Mouse (Mus musculus) adrenal gland, postnatal 25 days (tissue): ENCODE measurements around the gene Cnot1. TPM values are rescaled to one million over a fixed set of nuclear protein-coding genes. Genes with fewer than 3 reads are reported as not detected.

Source experiments
- DNase-seq: peaks from one replicate; pipeline ENCODE4 v3.0.0; 2021; ENCODE audit warnings: mixed read lengths
- total RNA-seq: library from RNA; stranded (reverse); gene quantifications from 2 replicates; pipeline ENCODE4 v1.2.3, GENCODE M21; 2021

Gene Cnot1
- total RNA-seq, 1 experiment from 2014 or later: 203 TPM

DNA sequence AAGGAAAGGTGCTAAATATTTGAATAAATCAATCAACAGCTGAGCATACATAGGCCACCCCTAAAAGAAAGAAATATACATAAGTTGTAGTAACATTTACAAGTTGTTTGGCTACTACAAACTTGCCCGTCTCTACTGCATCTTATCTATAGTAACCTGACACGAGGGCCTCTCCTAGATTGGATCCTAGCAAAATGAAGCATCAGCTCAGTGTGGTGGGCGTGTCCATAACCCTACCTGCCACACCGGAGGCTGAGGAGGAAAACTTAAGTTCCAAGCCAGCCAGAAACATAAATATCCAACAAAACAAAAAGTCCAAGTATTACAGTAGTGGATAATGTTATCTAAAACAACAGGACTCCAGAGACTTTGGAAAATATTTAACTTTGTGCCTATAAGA, 79.6 kb downstream of the Cnot1 start:
- no peak for DNase-seq

DNA sequence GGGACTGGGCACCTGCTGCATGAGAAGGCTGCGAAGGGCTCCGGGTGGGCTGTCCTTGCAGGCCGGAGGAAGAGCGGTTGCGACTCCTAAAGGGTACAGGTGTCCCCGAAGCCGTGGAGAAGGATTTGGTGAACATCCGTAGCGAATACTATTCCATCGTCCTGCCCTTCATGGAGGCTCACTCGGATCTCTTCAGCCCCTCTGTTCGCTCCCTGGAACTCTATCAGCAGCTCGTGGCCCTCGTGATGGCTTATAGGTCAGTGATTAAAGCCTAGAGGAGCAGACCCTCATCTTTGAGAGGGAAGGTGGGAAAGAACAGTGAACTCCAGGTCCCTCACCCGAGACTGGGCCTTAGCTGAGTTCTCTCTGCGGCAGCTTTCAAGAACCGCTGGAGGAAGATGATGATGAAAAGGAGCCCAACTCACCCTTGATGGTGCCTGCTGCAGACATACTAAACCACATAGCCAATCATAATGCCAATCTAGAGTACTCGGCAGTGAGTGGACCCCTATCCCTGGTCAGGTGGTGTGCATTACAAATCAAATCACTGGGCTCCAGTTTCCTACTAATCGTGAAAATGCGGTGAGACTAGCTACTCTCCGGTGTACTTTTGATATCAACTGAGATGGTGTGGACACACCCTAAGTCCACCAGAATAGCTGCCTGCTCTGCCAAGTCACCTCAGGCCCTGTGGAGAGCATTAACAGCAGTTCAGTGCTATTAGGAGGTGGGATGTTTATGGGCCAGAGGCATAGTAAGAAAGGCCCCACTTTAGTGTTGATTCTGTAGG, 90.5 kb downstream of the Cnot1 start:
- DNase-seq: no peak

DNA sequence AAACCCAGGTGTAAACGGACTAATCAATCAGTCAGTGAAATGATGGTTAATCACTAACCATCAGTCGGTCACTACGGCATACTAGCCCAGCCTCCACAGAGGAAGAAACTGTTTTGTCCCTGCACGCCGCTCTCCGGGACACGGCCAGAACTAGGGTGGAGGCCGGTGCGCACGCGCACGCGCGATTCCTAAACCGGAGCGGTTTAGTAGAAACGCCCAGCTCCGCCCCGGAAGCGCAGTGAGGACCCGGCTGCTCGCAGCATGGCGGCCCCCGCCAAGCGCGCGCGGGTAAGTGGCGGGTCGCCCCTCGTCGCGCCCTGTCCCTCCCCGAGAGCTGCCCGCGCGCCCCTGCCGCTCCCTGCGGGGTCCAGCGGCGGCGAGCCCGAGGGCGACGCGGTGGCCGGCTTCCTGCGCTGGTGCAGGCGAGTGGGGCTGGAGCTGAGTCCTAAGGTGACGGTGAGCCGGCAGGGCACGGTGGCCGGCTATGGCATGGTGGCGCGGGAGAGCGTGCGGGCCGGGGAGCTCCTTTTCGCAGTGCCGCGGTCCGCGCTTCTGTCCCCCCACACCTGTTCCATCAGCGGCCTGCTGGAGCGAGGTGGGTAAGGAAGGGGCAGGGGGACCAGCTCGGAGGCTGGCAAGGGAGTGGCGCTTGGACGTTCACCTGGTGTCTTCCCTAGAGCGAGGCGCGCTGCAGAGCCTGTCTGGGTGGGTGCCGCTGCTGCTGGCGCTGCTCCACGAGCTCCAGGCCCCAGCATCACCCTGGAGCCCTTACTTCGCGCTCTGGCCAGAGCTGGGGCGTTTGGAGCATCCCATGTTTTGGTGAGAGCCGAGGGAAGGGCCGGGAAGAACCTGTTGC, 91.4 kb downstream of the Cnot1 start, which contains the start of gene Setd6:
Gene Setd6 (plus strand): TSS at position 206 of the 856 bp plus-strand sequence.
- peak; percentile 90 for DNase-seq

DNA sequence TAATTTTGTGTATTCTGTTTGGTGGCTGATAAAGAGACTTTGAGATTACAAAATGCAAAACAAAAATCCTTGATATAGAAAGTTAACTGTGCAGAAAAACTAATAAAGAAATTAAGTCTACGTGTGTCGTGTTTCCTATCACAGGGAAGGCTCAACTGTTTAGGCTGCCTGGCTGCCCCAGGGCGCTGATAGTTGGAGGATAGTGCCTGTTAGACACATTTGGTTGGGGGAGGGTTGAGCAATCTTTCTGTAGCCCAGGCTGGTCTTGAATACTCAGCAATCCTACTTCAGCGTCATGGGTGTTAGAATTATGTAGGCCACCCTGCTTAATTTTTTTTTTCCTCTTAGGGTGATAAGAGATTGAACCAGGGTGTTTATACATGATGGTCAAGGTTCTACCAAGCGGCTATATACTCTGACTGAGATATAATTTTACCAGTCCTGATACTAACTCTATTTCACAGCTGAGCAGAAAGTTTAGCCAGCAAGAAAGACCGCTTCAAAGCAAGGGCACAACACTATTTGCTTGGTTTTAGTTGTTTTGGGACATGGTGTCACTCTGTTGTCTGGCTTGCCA, 92.3 kb downstream of the Cnot1 start:
- DNase-seq: no peak

DNA sequence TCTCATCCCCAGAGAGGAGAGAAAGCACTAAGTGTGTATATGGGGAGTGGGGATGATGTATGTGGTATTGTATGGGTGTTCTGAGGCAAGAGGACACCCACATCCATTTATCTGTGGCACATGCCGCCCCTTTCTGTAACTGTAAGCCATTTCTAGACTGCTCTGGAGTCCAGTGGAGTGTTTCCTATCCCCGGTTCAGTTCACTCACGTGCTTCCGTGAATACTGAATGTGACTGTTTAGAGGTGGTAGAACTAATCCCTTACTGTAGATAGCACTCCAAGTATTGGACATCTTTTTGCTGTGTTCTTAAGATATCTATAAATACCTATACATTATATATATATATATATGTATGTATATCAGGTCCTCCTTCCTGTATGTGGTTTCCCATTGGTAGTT, 92.9 kb downstream of the Cnot1 start:
- DNase-seq: no peak

DNA sequence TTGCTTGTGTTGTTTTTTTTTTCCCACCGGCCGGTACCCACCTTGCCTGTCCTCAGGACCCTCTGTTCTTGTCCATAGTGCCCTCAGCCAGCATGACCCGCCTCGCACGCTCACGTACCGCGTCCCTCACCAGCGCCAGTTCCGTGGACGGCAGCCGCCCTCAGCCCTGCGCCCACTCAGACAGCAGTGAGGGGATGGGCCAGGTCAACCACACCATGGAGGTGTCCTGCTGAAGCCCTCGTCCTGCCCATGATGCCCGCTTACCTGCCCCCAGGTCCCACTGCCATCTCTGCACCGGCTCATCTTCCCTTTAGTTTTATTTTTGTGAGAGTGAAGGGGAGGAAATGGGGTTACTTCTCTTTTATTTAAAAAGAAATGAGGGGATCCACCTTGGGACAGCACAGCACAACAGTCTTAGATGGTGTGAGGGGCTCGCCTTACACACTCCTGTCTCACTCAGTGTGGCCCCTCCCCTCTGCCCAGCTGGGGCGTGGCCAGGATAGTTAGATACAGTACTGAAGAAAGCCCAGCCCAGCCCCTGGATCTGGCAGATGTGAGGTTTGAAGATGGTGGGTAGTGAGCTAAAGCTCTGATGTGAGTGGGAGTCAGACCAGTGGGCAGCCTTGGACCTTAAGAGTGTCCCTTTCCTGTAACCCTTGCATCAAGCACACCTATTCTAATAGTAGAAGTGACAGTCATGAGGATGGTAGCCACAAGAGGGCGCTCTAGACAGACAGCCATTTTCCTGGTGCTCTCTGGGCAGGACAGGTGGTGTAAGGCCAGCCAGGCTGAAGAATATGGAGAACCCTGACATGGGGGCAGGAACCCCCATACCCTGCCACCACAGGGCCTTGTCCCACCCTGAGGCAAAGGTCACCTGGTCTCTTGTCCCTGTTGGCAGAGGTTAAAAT, 93.9 kb downstream of the Cnot1 start:
- peak; percentile 70 for DNase-seq

DNA sequence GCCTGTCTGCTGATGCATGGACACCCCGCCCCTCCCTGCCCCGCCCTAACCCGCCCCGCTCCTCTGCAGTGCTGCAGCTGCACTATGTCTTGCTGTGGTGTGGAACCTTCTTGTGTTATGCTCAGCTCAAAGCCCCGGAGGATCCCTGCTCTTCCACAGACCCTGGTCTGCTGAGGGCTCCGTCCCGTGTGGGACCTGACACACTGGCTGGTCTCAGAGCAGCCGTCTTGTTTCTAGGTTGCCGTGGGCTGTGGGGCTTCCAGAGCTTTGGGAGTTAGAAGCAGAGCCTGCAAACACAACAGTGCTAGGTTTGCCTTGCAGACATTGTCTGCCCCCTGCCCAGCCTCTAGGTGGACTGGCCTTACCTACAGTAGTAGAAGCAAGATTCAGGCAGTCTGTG, 94.9 kb downstream of the Cnot1 start:
- no peak for DNase-seq

DNA sequence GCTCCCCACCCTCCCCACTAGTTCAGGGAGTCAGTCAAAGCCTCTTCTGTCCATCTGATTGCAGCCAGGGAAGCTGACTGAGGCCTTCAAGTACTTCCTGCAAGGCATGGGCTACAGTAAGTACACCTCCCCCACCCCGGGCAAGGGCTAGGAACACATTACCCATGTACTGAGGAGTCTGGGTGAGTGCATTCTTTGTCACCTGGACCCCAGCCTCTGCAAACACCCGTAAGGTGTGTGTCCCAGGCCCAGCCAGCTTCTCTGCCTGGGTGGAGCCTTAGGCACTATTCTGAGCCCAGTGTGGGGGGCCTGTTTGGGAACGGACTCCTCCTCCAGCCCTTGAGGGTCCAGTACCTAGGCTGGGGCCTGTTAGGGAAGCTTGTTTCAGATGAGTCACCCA, 96.2 kb downstream of the Cnot1 start:
- no peak for DNase-seq

DNA sequence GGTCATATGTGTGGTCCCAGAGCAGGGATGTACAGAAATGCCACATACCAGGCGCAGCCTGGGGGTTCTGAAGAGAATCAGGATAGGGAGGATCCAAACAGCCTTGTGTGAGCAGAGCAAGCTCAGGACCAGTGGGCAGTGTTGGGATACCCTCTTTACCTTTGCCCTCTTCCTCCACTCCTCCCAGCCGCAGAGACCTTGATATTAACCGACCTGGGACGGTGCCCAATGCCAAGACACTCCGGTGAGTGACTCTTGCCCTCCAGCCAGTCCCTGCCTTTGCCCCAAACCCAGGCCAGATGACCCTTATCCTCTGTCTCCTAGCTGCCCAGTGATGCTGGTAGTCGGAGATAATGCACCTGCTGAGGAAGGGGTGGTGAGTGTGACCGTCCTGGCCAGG, 97.7 kb downstream of the Cnot1 start:
- DNase-seq: no peak

DNA sequence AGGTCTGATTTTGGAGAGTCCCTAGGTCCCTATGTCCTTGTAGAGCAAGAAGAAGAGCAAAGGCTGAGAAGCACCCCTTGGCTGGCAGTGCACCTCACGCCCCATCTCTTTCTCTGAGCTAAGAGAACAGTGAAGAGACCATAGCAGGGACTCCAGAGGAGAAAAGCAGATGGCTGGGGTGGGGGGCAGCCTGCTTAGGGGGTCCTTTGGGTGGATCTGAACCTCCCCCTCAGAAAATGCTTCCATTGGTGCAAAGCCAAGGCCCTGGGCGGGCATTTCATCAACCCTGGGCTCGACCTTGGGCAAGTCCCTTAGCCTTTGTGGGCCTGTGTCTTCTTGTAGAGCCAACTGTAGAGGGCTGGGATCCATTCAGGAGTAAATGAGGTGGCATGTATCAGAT, 102.7 kb downstream of the Cnot1 start:
- DNase-seq: no peak

DNA sequence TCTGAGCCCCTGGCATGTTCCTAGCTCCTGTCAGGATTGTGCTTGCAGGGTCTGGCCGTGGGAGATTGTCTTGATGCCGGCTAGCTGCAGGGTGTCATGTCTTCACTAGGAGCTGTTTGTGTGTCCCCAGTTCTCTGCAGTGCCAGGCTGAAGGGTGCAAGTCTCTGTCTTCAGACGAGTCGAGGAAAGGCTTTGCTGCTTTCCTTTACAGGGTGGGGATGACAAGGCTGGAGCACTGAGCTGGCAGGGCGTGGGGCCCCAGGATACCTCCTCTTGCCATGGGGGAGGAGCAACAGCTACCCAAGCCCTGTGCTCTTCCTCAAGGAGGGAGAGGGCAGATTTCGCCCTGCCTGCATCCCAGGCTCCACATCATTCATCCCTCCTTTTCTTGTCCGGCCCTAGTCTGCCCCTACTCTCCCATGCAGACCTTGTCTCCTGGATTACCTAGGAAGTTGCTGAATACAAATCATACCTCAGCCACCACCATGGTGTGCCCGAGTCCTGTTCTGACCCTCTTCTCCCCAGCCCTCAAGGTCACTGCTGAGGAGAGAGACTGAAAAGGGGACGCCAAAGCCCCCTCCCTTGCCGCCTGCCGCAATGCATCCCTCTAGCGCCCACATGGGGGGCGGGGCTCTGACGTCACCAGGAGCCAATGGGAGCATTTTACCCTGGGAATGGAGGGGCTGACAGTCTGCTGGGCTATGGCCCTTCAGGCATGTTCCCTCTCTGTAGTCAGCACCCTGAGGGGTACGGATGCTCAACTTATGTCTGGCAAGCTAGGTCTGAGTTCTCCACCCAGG, 103.6 kb downstream of the Cnot1 start:
- DNase-seq: no peak

DNA sequence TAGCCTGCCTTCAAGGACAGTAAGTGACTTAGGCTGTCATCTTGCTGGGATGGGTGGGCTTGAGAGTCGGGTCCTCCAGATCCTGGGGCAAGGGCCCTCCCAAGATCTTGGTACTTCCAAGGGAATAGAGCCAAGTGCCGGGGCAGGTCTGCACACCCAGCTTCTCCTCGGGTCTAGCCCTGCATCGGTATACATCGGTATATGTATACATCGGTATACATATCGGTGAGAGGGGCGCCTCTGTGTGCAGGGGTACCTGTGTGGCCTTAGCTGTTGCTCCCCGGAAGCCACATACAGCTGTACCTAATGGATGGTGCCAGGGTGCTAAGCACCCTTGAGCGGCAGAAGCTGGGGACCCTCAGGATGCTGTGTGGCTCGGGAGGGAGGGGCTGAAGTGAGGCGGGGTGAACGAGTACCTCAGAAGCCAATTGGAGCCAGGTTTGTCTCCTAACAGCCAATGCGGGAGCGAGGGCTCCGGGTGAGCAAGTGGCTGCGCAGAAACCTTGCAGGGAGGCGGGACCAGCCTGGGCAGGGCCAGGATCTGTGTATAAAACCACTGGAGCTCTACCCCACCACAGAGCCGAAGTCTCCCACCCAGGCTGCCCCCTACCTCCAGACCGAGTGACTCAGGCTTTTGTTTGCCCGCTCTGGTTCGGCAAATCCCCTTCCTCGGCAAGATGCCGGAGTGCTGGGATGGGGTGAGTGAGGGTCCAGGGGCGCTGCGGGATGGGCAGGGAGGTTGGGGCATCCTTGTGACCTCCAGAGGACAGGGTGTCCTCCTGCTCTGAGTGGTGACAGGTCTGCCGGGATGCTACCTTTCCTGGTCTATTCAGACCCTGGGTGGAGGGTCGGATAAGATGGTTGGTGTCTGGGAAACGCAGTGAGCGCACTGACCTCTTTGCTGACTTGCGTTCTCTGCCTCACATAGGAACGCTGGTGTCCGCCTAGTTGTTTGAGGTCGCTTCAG, 104.5 kb downstream of the Cnot1 start:
- peak; percentile 79 for DNase-seq

DNA sequence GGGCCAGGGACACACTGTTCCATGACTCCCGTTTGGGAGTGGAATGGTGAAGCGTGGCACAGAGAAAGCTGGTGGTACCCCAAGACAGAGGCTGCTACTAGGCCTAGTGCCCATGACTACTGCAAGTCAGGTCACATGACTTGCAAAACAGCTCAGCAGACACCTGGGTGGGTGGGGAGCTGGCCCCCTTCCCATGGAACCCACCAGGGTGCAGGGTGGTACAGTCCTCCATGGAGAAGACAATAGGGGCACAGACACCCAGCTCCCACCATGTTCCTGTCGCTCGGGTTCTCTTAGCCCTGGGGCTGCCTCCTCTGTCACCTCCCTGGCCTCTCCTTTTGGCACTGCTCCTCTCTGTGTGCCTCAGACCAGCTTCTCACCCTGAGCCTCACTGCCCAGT, 105.5 kb downstream of the Cnot1 start:
- no peak for DNase-seq

DNA sequence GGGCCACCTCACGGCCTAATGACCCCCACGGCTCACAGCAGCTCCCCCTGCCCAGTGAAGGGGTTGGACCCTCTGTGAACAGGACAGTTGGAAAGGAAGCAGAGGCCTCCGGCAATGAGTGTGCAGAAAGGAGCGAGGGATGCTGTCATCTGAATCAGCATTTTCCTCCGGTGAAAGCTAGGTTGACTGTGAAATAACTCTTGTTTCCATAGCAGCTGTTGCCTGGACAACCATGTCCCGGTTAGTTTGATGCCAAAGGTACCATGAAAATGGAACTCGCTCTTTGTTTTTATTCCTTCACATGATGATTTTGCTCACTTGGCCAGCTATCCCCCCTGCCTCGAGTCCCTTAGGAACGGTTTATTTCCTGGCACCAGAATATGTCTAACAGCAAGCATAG, 107.0 kb downstream of the Cnot1 start:
- no peak for DNase-seq

DNA sequence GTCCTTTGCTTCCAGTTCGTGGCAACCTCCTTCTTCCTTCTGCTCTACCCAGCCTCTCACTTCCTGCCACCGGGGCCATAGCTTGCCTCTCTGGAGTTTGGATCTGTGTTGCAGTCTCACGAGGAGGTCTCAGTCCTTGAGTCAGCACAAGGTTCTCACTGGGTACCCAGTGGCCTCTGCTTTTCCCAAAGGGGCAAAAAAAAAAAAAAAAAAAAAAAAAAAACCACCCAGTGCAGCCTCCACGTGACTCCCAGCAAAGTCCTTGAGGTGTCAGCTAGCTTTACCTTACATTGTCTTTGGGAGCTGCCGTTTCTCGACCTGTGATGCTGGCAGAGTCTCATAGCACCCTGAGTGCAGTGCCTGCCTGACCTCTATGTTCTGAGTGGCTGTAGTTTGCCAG, 109.1 kb downstream of the Cnot1 start:
- no peak for DNase-seq

DNA sequence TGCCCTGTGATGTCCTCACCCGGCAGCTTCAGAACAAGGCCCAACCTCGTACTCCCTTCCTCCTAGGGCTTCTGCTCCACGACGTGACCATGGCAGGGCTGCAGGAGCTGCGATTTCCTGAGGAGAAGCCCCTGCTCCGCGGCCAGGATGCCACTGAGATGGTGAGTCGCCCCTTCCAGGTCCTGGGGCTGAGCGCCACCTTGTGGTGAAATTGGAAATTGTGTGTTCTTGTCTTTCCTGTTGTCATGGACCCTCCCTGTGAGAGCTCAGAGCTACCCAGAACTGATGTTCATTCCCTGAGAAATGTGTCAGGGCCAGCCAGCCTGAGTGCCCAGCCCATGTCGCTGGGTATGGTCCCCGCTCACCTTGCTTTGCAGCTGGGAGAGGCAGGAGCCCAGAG, 110.1 kb downstream of the Cnot1 start:
- peak; percentile 79 for DNase-seq

DNA sequence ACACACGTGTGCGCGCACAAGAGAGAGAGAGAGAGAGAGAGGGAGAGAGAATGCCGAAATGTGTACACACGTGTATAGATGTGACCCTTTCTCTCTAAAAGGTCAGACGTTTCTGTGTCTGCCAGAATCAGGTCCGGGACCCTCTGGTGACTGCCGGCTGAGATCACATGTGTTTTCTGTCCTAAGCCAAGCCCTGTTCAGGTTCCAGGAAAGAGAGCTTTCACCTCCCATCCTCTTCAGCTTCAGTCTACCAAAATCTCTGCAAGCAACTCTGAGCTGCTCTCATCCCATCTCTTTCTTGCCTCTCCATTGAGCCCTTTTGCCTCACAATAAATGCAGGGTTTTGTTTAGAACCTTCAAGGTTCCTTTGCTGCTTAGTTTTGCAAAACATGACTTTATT, 110.6 kb downstream of the Cnot1 start:
- no peak for DNase-seq

DNA sequence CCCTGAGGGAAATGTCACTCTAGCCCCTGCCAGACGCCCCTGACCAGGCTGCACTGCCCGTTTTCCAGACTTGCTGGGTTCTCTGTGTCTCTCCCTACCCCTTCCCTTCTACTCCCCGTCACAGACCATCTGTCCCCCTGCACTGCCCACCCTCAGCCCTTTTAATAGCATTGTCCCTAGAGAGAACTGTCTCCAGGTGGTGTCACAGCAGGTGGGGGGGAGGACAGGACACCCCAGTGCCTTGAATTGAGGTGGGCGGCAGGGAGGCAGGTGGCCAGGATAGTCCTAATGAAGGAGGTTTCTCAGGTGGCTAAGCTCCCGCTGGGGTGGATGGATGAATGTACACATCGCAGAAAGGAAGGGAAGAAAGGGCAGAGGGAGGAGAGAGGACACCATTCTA, 112.6 kb downstream of the Cnot1 start:
- DNase-seq: no peak

DNA sequence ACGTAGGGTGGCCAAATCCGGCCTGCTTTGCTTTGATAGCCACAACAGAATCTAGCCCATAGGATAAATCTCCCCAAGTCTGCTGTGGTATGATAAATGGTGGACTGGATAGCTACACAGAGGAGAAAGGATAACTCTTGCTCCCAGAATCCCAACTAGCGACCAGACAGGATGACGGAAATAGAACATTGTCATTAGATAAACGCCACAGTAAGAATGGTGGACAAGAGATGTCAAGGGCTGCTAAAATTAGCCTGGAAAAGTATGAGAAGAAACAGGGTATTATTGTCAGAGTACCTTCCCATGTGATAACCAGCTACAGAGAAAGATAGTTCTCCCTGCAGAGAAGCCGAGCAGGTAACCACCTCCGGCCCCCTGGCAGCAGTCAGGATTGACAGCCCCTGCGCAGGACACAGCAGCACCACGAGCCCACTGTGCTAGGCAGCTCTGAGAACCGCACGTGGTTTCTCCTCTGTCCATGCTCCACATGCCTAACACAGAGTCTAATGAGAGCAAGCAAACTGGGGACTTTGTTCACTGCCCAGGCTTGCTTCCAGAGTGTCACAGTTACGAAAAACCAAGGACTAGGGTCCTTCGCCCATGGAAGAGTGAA, 116.2 kb downstream of the Cnot1 start:
- DNase-seq: no peak
